Mouse (Mus musculus): ENCODE data around the gene Wfdc18. TPM values are rescaled to one million over a fixed set of nuclear protein-coding genes. Genes with fewer than 3 reads are reported as not detected.

The Wfdc18 gene
- total and polyA plus RNA-seq, 3 experiments: not detected

DNA sequence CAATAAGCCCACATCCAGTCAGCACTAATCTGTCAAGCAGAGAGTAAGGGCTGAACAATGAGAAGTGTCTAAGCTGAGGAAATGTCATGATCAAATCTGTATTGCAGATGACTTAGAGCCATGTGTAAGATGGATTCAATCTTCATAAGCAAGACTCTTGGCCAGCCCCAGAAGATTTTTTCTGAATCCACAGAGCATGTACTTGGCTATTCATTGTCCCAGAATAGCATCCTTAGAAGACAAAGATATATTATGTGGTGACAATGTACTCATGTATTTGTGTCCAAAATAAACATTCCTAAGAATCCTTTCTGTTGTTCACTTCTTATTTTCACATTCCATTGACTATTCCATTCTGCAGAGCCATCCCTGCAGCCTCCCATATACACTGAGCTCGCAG is 18.9 kb upstream of the Wfdc18 start:
- dilution Hi-C loops (cut with MboI; ENCODE audit: extremely low pct_ligation_motif_present, extremely low pct_unique_long_range_greater_than_20kb, low sequenced_read_pairs) (no loop called here), in situ Hi-C loops (cut with MboI; ENCODE audit: low pct_ligation_motif_present, low pct_unique_long_range_greater_than_20kb, low sequenced_read_pairs) (no loop called here)
- Histone ChIP-seq H3K9ac (ENCODE audit: insufficient read depth, low read depth) (no peak overlapping the region), H3K4me3 (replicated peaks in 1 of 3; ENCODE audit: low read depth in 2 of 3, low read length in 2 of 3, poor library complexity in 1 of 3) (no peak overlapping the region), H3K4me2 (ENCODE audit: insufficient read depth, low read depth, poor library complexity, severe bottlenecking) (no peak overlapping the region), H3K27ac (ENCODE audit: insufficient read depth, low read depth) (no peak overlapping the region), H3K27me3 (replicated peaks) (no peaks in the 10 kb centered on the region), H3K36me3 (replicated peaks in 1 of 2; ENCODE audit: control insufficient read depth in 1 of 2, insufficient read depth in 1 of 2, low read length in 1 of 2) (no peaks in the 10 kb centered on the region), H3K9me3 (replicated peaks; ENCODE audit: low read length) (no peaks in the 10 kb centered on the region), H3K79me2 (replicated peaks; ENCODE audit: control insufficient read depth, extremely low read depth, insufficient read depth, poor library complexity, severe bottlenecking) (no peaks in the 10 kb centered on the region), H3K4me1 (ENCODE audit: control insufficient read depth in 1 of 2, insufficient read depth in 2 of 2) (peaks cover 4 to 9% of the 10 kb centered on the region in 2 experiments)
- DNase-seq (ENCODE audit: extremely low read depth): no peak
- TF ChIP-seq TCF12 (IDR thresholded peaks at IDR 0.05; ENCODE audit: low read depth, low read length): no peak
- no peak for TF ChIP-seq MYC (IDR thresholded peaks at IDR 0.05; ENCODE audit: low read depth, low read length)
- no peak for TF ChIP-seq RAD21 (IDR thresholded peaks at IDR 0.05; ENCODE audit: low read depth, low read length)
- TF ChIP-seq RCOR1 (conservative IDR thresholded peaks at IDR 0.05; ENCODE audit: low read depth, low read length): no peak
- TF ChIP-seq USF2 (conservative IDR thresholded peaks at IDR 0.05; ENCODE audit: low read depth, low read length): no peak
- TF ChIP-seq MEF2A (IDR thresholded peaks at IDR 0.05; ENCODE audit: borderline replicate concordance, low read depth, low read length): no peak

DNA sequence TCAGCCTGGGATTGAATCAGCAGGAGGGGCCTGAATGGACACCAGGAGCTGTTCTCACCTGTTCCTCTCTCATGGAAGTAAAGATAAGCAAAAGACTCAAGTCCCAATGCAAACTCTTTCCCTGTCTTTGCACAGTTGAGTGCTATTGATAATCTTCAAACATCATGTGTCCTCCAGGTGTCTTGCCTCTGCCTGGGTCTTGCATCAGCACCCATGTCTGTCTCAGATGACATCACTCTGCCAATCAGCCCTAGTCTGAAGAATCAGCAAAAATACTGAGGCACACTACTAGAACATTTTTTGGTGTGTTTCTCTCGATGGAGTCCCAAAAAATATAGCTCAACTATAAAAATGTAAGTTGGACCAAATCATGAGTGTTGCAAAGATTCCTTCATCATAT is 16.8 kb upstream of the Wfdc18 start:
- peaks cover 3% of the 10 kb centered on the region for H3K27me3 ChIP-seq (replicated peaks)
- in situ Hi-C loops (cut with MboI; ENCODE audit: low pct_ligation_motif_present, low pct_unique_long_range_greater_than_20kb, low sequenced_read_pairs): no loop called here
- no peak for TF ChIP-seq CTCF (conservative IDR thresholded peaks at IDR 0.05 in 1 of 2, IDR thresholded peaks at IDR 0.05 in 1 of 2; ENCODE audit: low read depth in 2 of 2, low read length in 2 of 2)
- TF ChIP-seq NELFE (IDR thresholded peaks at IDR 0.05; ENCODE audit: low read depth, low read length): no peak
- no peak for TF ChIP-seq IRF4 (IDR thresholded peaks at IDR 0.05; ENCODE audit: low read depth, low read length)
- TF ChIP-seq RCOR1 (conservative IDR thresholded peaks at IDR 0.05; ENCODE audit: low read depth, low read length): no peak
- no peak for TF ChIP-seq ZKSCAN1 (IDR thresholded peaks at IDR 0.05; ENCODE audit: borderline replicate concordance, low read depth, low read length)
- TF ChIP-seq TBP (conservative IDR thresholded peaks at IDR 0.05; ENCODE audit: low read depth, low read length): no peak
- TF ChIP-seq EP300 (IDR thresholded peaks at IDR 0.05; ENCODE audit: low read length): no peak
- TF ChIP-seq MEF2A (IDR thresholded peaks at IDR 0.05; ENCODE audit: borderline replicate concordance, low read depth, low read length): peak; percentile 54; the same call in 1 of the 2 replicates
- no peak for TF ChIP-seq MAZ (IDR thresholded peaks at IDR 0.05; ENCODE audit: low read depth, low read length)
- TF ChIP-seq SMC3 (IDR thresholded peaks at IDR 0.05; ENCODE audit: low read depth, low read length): no peak
- no peak for TF ChIP-seq CHD2 (IDR thresholded peaks at IDR 0.05; ENCODE audit: low read length)
- no peak for TF ChIP-seq E2F4 (IDR thresholded peaks at IDR 0.05; ENCODE audit: insufficient replicate concordance, low read depth, low read length)
- no peak for TF ChIP-seq SIN3A (IDR thresholded peaks at IDR 0.05; ENCODE audit: low read length)
- TF ChIP-seq USF2 (conservative IDR thresholded peaks at IDR 0.05; ENCODE audit: low read depth, low read length): no peak
- TF ChIP-seq BHLHE40 (IDR thresholded peaks at IDR 0.05; ENCODE audit: low read depth, low read length): no peak
- TF ChIP-seq NRF1 (IDR thresholded peaks at IDR 0.05; ENCODE audit: low read depth, low read length): no peak
- TF ChIP-seq ELF1 (IDR thresholded peaks at IDR 0.05; ENCODE audit: low read depth, low read length): no peak
- peak; percentile 17; the same call in 1 of the 2 replicates for TF ChIP-seq JUN (IDR thresholded peaks at IDR 0.05; ENCODE audit: insufficient read depth, low read depth, low read length)
- no peak for TF ChIP-seq PAX5 (IDR thresholded peaks at IDR 0.05; ENCODE audit: low read length)
- TF ChIP-seq USF1 (IDR thresholded peaks at IDR 0.05; ENCODE audit: low read depth, low read length): no peak
- TF ChIP-seq MAFK (IDR thresholded peaks at IDR 0.05; ENCODE audit: insufficient replicate concordance, low read length): peak; percentile 53; the same call in 1 of the 2 replicates
- no peak for TF ChIP-seq KAT2A (IDR thresholded peaks at IDR 0.05; ENCODE audit: insufficient replicate concordance, low read length)
- TF ChIP-seq TCF12 (IDR thresholded peaks at IDR 0.05; ENCODE audit: low read depth, low read length): peak; percentile 36; the same call in 1 of the 2 replicates
- TF ChIP-seq ETS1 (conservative IDR thresholded peaks at IDR 0.05; ENCODE audit: low read depth, low read length): peak; percentile 71
- TF ChIP-seq POLR2A (IDR thresholded peaks at IDR 0.05; ENCODE audit: low read depth, low read length): no peak
- no peak for TF ChIP-seq MXI1 (IDR thresholded peaks at IDR 0.05; ENCODE audit: low read depth, low read length)
- no peak for TF ChIP-seq CHD1 (IDR thresholded peaks at IDR 0.05; ENCODE audit: low read depth, low read length)
- peak; percentile 48; the same call in 1 of the 2 replicates for TF ChIP-seq MAX (IDR thresholded peaks at IDR 0.05; ENCODE audit: low read length)
- no peak for TF ChIP-seq RAD21 (IDR thresholded peaks at IDR 0.05; ENCODE audit: low read depth, low read length)
- TF ChIP-seq ZC3H11A (IDR thresholded peaks at IDR 0.05; ENCODE audit: low read depth, low read length): no peak
- no peak for TF ChIP-seq HCFC1 (IDR thresholded peaks at IDR 0.05; ENCODE audit: low read depth, low read length)
- no peak for TF ChIP-seq MYC (IDR thresholded peaks at IDR 0.05; ENCODE audit: low read depth, low read length)
- TF ChIP-seq GABPA (IDR thresholded peaks at IDR 0.05; ENCODE audit: insufficient replicate concordance, low read depth, low read length): no peak

More for the DNA sequence above, 16.8 kb upstream of the Wfdc18 start:
- Histone ChIP-seq H3K4me2 (ENCODE audit: insufficient read depth, low read depth, poor library complexity, severe bottlenecking) (no peak overlapping the region), H3K9ac (ENCODE audit: insufficient read depth, low read depth) (no peak overlapping the region), H3K9me3 (replicated peaks; ENCODE audit: low read length) (no peaks in the 10 kb centered on the region), H3K27ac (ENCODE audit: insufficient read depth, low read depth) (no peak overlapping the region), H3K79me2 (replicated peaks; ENCODE audit: control insufficient read depth, extremely low read depth, insufficient read depth, poor library complexity, severe bottlenecking) (no peaks in the 10 kb centered on the region), H3K4me3 (replicated peaks in 1 of 3; ENCODE audit: low read depth in 2 of 3, low read length in 2 of 3, poor library complexity in 1 of 3) (no peak overlapping the region), H3K36me3 (replicated peaks in 1 of 2; ENCODE audit: control insufficient read depth in 1 of 2, insufficient read depth in 1 of 2, low read length in 1 of 2) (no peaks in the 10 kb centered on the region), H3K4me1 (ENCODE audit: control insufficient read depth in 1 of 2, insufficient read depth in 2 of 2) (peaks cover 4 to 9% of the 10 kb centered on the region in 2 experiments)
- dilution Hi-C loops (cut with MboI; ENCODE audit: extremely low pct_ligation_motif_present, extremely low pct_unique_long_range_greater_than_20kb, low sequenced_read_pairs): no loop called here
- DNase-seq (ENCODE audit: extremely low read depth): peak; percentile 42

Data from CH12.LX (cell line).